ENCODE assay signal across 16 mouse cellular contexts in genomic region chr11:70577201-70577600, GRCm38 (mm10). TPM values are rescaled to one million over a fixed set of nuclear protein-coding genes. Genes with fewer than 3 reads are reported as not detected.
DNase-seq lines count a peak whose midpoint lies in the region; ATAC-seq and TF ChIP-seq lines count a peak whose summit lies in the region.
"Had no signal": no experiment of that assay in that cellular context is flagged by ENCODE, and none has a peak within 500 bp of the region (broad histone marks: within the 10 kb centered on the region; RNA-seq: fewer than 3 reads in every experiment).

No protein-coding gene starts in this region.

- H3K4me1 ChIP-seq in hindbrain, embryonic 13.5 days (replicated peaks): peaks cover 44% of the 10 kb centered on the region
- peaks cover 3% of the 10 kb centered on the region for H3K4me1 ChIP-seq in hindbrain, embryonic 16.5 days (ENCODE audit: control insufficient read depth, insufficient read depth, low read depth, low read length)
- H3K4me1 ChIP-seq in lung, postnatal 0 days (ENCODE audit: insufficient read depth, low read depth, low read length): peaks cover 21% of the 10 kb centered on the region
- peaks cover 59% of the 10 kb centered on the region for H3K4me1 ChIP-seq in embryonic facial prominence, embryonic 15.5 days
- H3K4me1 ChIP-seq in stomach, embryonic 15.5 days: peaks cover 36% of the 10 kb centered on the region

- no peaks in the 10 kb centered on the region for H3K27me3 ChIP-seq in hindbrain, embryonic 13.5 days
- H3K27me3 ChIP-seq in hindbrain, embryonic 16.5 days (replicated peaks; ENCODE audit: control insufficient read depth, insufficient read depth, low read length): no peaks in the 10 kb centered on the region
- H3K27me3 ChIP-seq in lung, postnatal 0 days (replicated peaks; ENCODE audit: insufficient read depth, low read length): no peaks in the 10 kb centered on the region
- H3K27me3 ChIP-seq in embryonic facial prominence, embryonic 15.5 days: no peaks in the 10 kb centered on the region
- H3K27me3 ChIP-seq in stomach, embryonic 15.5 days (replicated peaks): no peaks in the 10 kb centered on the region
- H3K27me3 ChIP-seq: heart, embryonic 13.5 days; midbrain, embryonic 13.5 days had no signal

- DNase-seq in lung, postnatal 0 days (ENCODE audit: low spot score): peak; percentile 71
- no peak for DNase-seq in lung, postnatal 10 days
- no peak for DNase-seq in cerebellum, postnatal 10 days
- DNase-seq in embryo, embryonic 11 days: no peak
- DNase-seq: cerebellum, adult 11-12 months; gastrocnemius, postnatal 36 days; liver had no signal

- H3K4me3 ChIP-seq in hindbrain, embryonic 13.5 days: no peak overlapping the region
- no peak overlapping the region for H3K4me3 ChIP-seq in hindbrain, embryonic 16.5 days (ENCODE audit: low read length)
- no peak overlapping the region for H3K4me3 ChIP-seq in lung, postnatal 0 days (ENCODE audit: low read depth, low read length)
- H3K4me3 ChIP-seq in embryonic facial prominence, embryonic 15.5 days (replicated peaks): no peak overlapping the region
- H3K4me3 ChIP-seq in stomach, embryonic 15.5 days (replicated peaks): no peak overlapping the region
- H3K4me3 ChIP-seq: heart, embryonic 13.5 days; midbrain, embryonic 13.5 days had no signal

- H3K4me2 ChIP-seq in hindbrain, embryonic 13.5 days: no peak overlapping the region
- no peak overlapping the region for H3K4me2 ChIP-seq in hindbrain, embryonic 16.5 days (ENCODE audit: low read length)
- H3K4me2 ChIP-seq in lung, postnatal 0 days (replicated peaks; ENCODE audit: low read depth, low read length): no peak overlapping the region
- H3K4me2 ChIP-seq in embryonic facial prominence, embryonic 15.5 days (replicated peaks): no peak overlapping the region
- 0 out of 2 replicates have a peak overlapping the region, but pooled peaks have one; percentile 32 for H3K4me2 ChIP-seq in stomach, embryonic 15.5 days
- H3K4me2 ChIP-seq: heart, embryonic 13.5 days; midbrain, embryonic 13.5 days had no signal

- 88% methylated on average over 3 of the region's 3 CpGs for WGBS in hindbrain, embryonic 13.5 days
- WGBS in hindbrain, embryonic 16.5 days: 84% methylated on average over 3 of the region's 3 CpGs
- WGBS in lung, postnatal 0 days: 41% methylated on average over 3 of the region's 3 CpGs
- WGBS in embryonic facial prominence, embryonic 15.5 days: 53% methylated on average over 3 of the region's 3 CpGs
- WGBS in stomach, embryonic 15.5 days: 59% methylated on average over 3 of the region's 3 CpGs

- peak overlapping the region; percentile 49; the same call in 1 of the 2 replicates for H3K9ac ChIP-seq in hindbrain, embryonic 13.5 days
- H3K9ac ChIP-seq in hindbrain, embryonic 16.5 days (ENCODE audit: low read depth, low read length): no peak overlapping the region
- H3K9ac ChIP-seq in lung, postnatal 0 days (replicated peaks; ENCODE audit: low read depth): no peak overlapping the region
- H3K9ac ChIP-seq in embryonic facial prominence, embryonic 15.5 days: no peak overlapping the region
- no peak overlapping the region for H3K9ac ChIP-seq in stomach, embryonic 15.5 days
- H3K9ac ChIP-seq: heart, embryonic 13.5 days had no signal

- no peak for ATAC-seq in hindbrain, embryonic 13.5 days (ENCODE audit: low FRiP score)
- no peak for ATAC-seq in hindbrain, embryonic 16.5 days
- peak; percentile 70 for ATAC-seq in lung, postnatal 0 days
- 0 out of 2 replicates have a peak, but pooled peaks have one; percentile 48 for ATAC-seq in embryonic facial prominence, embryonic 15.5 days (ENCODE audit: insufficient number of reproducible peaks, low FRiP score, low TSS enrichment, low read depth)
- no peak for ATAC-seq in stomach, embryonic 15.5 days (ENCODE audit: insufficient read depth, low FRiP score, low read depth)
- ATAC-seq: CD4-positive, CD25-positive, alpha-beta regulatory T cell, adult 4 months; midbrain, embryonic 13.5 days had no signal

- H3K36me3 ChIP-seq in hindbrain, embryonic 13.5 days: no peaks in the 10 kb centered on the region
- no peaks in the 10 kb centered on the region for H3K36me3 ChIP-seq in hindbrain, embryonic 16.5 days (ENCODE audit: control insufficient read depth, insufficient read depth, low read length)
- H3K36me3 ChIP-seq in lung, postnatal 0 days (ENCODE audit: insufficient read depth, low read length): no peaks in the 10 kb centered on the region
- no peaks in the 10 kb centered on the region for H3K36me3 ChIP-seq in embryonic facial prominence, embryonic 15.5 days
- H3K36me3 ChIP-seq in stomach, embryonic 15.5 days: no peaks in the 10 kb centered on the region
- H3K36me3 ChIP-seq: midbrain, embryonic 13.5 days had no signal

- TF ChIP-seq EP300 in lung, postnatal 0 days (IDR thresholded peaks at IDR 0.05): no peak

- no peak for TF ChIP-seq CTCF in lung, postnatal 0 days (IDR thresholded peaks at IDR 0.05)

- H3K9me3 ChIP-seq in hindbrain, embryonic 13.5 days: no peaks in the 10 kb centered on the region
- H3K9me3 ChIP-seq in hindbrain, embryonic 16.5 days (ENCODE audit: control insufficient read depth, low read length): no peaks in the 10 kb centered on the region
- no peaks in the 10 kb centered on the region for H3K9me3 ChIP-seq in lung, postnatal 0 days (ENCODE audit: low read length)
- no peaks in the 10 kb centered on the region for H3K9me3 ChIP-seq in embryonic facial prominence, embryonic 15.5 days (replicated peaks)
- no peaks in the 10 kb centered on the region for H3K9me3 ChIP-seq in stomach, embryonic 15.5 days
- H3K9me3 ChIP-seq: heart, embryonic 13.5 days; midbrain, embryonic 13.5 days had no signal

- no peak overlapping the region for H3K27ac ChIP-seq in hindbrain, embryonic 13.5 days
- H3K27ac ChIP-seq in hindbrain, embryonic 16.5 days (ENCODE audit: low read depth, low read length): no peak overlapping the region
- H3K27ac ChIP-seq in lung, postnatal 0 days (ENCODE audit: low read length): no peak overlapping the region
- H3K27ac ChIP-seq in embryonic facial prominence, embryonic 15.5 days (replicated peaks): peak overlapping the region; percentile 83
- H3K27ac ChIP-seq in stomach, embryonic 15.5 days: peak overlapping the region; percentile 58
- H3K27ac ChIP-seq: heart, embryonic 13.5 days; midbrain, embryonic 13.5 days had no signal

RNA-seq across cellular contexts. Expression of gene Mink1, which starts 14.5 kb away (rescaled TPM):
- 14.2 and 15.3 TPM in 2 replicates for polyA plus RNA-seq in hindbrain, embryonic 13.5 days (2015; fragmentation: Nextera tagmentation; extraction: Ambion mirVana)
- polyA plus RNA-seq in hindbrain, embryonic 16.5 days (2015; fragmentation: Nextera tagmentation; extraction: Ambion mirVana): 14.4 and 19.1 TPM in 2 replicates
- 7.4 and 7.6 TPM in 2 replicates for polyA plus RNA-seq in lung, postnatal 0 days (2015; fragmentation: Nextera tagmentation; extraction: Ambion mirVana)
- polyA plus RNA-seq in embryonic facial prominence, embryonic 15.5 days (2015; fragmentation: Nextera tagmentation; extraction: Ambion mirVana): 16.7 and 20.3 TPM in 2 replicates
- polyA plus RNA-seq in stomach, embryonic 15.5 days (2015; fragmentation: Nextera tagmentation; extraction: Ambion mirVana): 14.9 and 15.9 TPM in 2 replicates

RNA-seq across cellular contexts. Expression of gene Pld2, which starts 37.3 kb away (rescaled TPM):
- 9.0 and 10.1 TPM in 2 replicates for polyA plus RNA-seq in hindbrain, embryonic 13.5 days (2015; fragmentation: Nextera tagmentation; extraction: Ambion mirVana)
- 20.6 and 21.4 TPM in 2 replicates for polyA plus RNA-seq in hindbrain, embryonic 16.5 days (2015; fragmentation: Nextera tagmentation; extraction: Ambion mirVana)
- 10.8 and 13.5 TPM in 2 replicates for polyA plus RNA-seq in lung, postnatal 0 days (2015; fragmentation: Nextera tagmentation; extraction: Ambion mirVana)
- polyA plus RNA-seq in embryonic facial prominence, embryonic 15.5 days (2015; fragmentation: Nextera tagmentation; extraction: Ambion mirVana): 10.3 and 13.2 TPM in 2 replicates
- 12.9 and 13.7 TPM in 2 replicates for polyA plus RNA-seq in stomach, embryonic 15.5 days (2015; fragmentation: Nextera tagmentation; extraction: Ambion mirVana)

RNA-seq across cellular contexts. Expression of gene 4930544D05Rik, which starts 38.4 kb away (rescaled TPM):
- polyA plus RNA-seq in hindbrain, embryonic 13.5 days (2015; fragmentation: Nextera tagmentation; extraction: Ambion mirVana): not detected in 2 replicates
- polyA plus RNA-seq in hindbrain, embryonic 16.5 days (2015; fragmentation: Nextera tagmentation; extraction: Ambion mirVana): not detected in 2 replicates
- not detected in 2 replicates for polyA plus RNA-seq in lung, postnatal 0 days (2015; fragmentation: Nextera tagmentation; extraction: Ambion mirVana)
- not detected in 2 replicates for polyA plus RNA-seq in embryonic facial prominence, embryonic 15.5 days (2015; fragmentation: Nextera tagmentation; extraction: Ambion mirVana)
- polyA plus RNA-seq in stomach, embryonic 15.5 days (2015; fragmentation: Nextera tagmentation; extraction: Ambion mirVana): 0.23 TPM in 1 of 2 replicates, not detected in the other
- polyA plus RNA-seq: heart, embryonic 13.5 days; intestine, embryonic 14.5 days; lung, embryonic 16.5 days; midbrain, embryonic 13.5 days had no signal

RNA-seq across cellular contexts. Expression of gene Chrne, which starts 41.8 kb away (rescaled TPM):
- polyA plus RNA-seq in hindbrain, embryonic 13.5 days (2015; fragmentation: Nextera tagmentation; extraction: Ambion mirVana): not detected in 2 replicates
- polyA plus RNA-seq in hindbrain, embryonic 16.5 days (2015; fragmentation: Nextera tagmentation; extraction: Ambion mirVana): not detected in 2 replicates
- not detected in 2 replicates for polyA plus RNA-seq in lung, postnatal 0 days (2015; fragmentation: Nextera tagmentation; extraction: Ambion mirVana)
- polyA plus RNA-seq in embryonic facial prominence, embryonic 15.5 days (2015; fragmentation: Nextera tagmentation; extraction: Ambion mirVana): 0.49 and 0.65 TPM in 2 replicates
- not detected in 2 replicates for polyA plus RNA-seq in stomach, embryonic 15.5 days (2015; fragmentation: Nextera tagmentation; extraction: Ambion mirVana)
- polyA plus RNA-seq: heart, embryonic 13.5 days; midbrain, embryonic 13.5 days had no signal

RNA-seq across cellular contexts. Expression of gene Gm40193, which starts 44.5 kb away (rescaled TPM):
- polyA plus RNA-seq in hindbrain, embryonic 13.5 days (2015; fragmentation: Nextera tagmentation; extraction: Ambion mirVana): not detected in 2 replicates
- not detected in 2 replicates for polyA plus RNA-seq in hindbrain, embryonic 16.5 days (2015; fragmentation: Nextera tagmentation; extraction: Ambion mirVana)
- polyA plus RNA-seq in lung, postnatal 0 days (2015; fragmentation: Nextera tagmentation; extraction: Ambion mirVana): not detected in 2 replicates
- polyA plus RNA-seq in embryonic facial prominence, embryonic 15.5 days (2015; fragmentation: Nextera tagmentation; extraction: Ambion mirVana): 1.1 and 3.3 TPM in 2 replicates
- not detected in 2 replicates for polyA plus RNA-seq in stomach, embryonic 15.5 days (2015; fragmentation: Nextera tagmentation; extraction: Ambion mirVana)
- polyA plus RNA-seq: CD4-positive, CD25-positive, alpha-beta regulatory T cell, adult 4 months; heart, embryonic 13.5 days; intestine, embryonic 14.5 days; lung, embryonic 16.5 days; midbrain, embryonic 13.5 days had no signal

Comparison
In these comparisons a context has a peak if more than half of its experiments do, and no peak if none do; other contexts are left out.
1. ATAC-seq: peak in lung, postnatal 0 days (single experiment) and embryonic facial prominence, embryonic 15.5 days (single experiment); none in hindbrain, embryonic 13.5 days (single experiment), hindbrain, embryonic 16.5 days (single experiment) and stomach, embryonic 15.5 days (single experiment).
2. H3K27ac ChIP-seq: peak in embryonic facial prominence, embryonic 15.5 days (single experiment) and stomach, embryonic 15.5 days (single experiment); none in hindbrain, embryonic 13.5 days (single experiment), hindbrain, embryonic 16.5 days (single experiment) and lung, postnatal 0 days (single experiment).